Mouse (Mus musculus): ENCODE data around the gene Mep1a. TPM values are rescaled to one million over a fixed set of nuclear protein-coding genes. Genes with fewer than 3 reads are reported as not detected.
"Not testable (repeated sequence)": the region's sequence is repeated elsewhere in the genome, so short reads cannot be mapped to it uniquely, and the experiment has no call there.

The Mep1a gene
- polyA plus RNA-seq (2015; fragmentation: Nextera tagmentation; extraction: Ambion mirVana) = 0.03 and 0.08 TPM in 2 replicates

DNA sequence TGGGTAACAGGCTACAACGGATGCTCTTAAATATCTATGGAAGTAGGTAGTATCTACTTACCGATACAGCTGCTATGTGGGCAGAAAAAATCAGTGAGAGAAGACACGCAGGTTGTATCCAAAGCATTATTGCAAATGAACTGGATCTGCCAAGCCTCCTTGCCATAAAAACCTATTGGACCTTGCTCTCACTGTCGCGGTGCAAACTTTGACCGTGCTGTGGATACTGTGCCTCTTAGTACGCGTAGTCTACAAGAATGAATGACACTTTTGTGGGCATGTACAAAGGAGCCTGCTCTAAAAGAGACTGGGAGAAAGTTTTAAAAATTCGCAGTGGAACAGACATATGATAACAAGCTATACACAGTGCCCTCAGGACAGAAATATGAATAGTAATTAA lies at the start of gene Mep1a:
Mep1a (minus strand) TSS at position 221 of the 400 bp plus-strand sequence.
- H3K9ac ChIP-seq = no peak within 1 kb of the TSS
- H3K9me3 ChIP-seq (replicated peaks) = no peaks in the 10 kb centered on the region
- H3K4me3 ChIP-seq (replicated peaks) = no peak within 1 kb of the TSS
- no peaks in the 10 kb centered on the region for H3K27me3 ChIP-seq
- ATAC-seq (ENCODE audit: insufficient read depth) = no peak
- no peaks in the 10 kb centered on the region for H3K36me3 ChIP-seq (replicated peaks)
- 79% methylated on average over 9 of the region's 9 CpGs for WGBS (ENCODE audit: insufficient replicate concordance)
- H3K4me2 ChIP-seq = no peak within 1 kb of the TSS
- H3K27ac ChIP-seq (replicated peaks) = no peak within 1 kb of the TSS
- H3K4me1 ChIP-seq (replicated peaks) = no peaks in the 10 kb centered on the region

GRCm38 (mm10) chr17:43551122-43551630 lies 48.6 kb upstream of the Mep1a start:
- Histone ChIP-seq H3K36me3 (replicated peaks) (no peaks in the 10 kb centered on the region), H3K9me3 (replicated peaks) (no peaks in the 10 kb centered on the region), H3K4me1 (replicated peaks) (no peaks in the 10 kb centered on the region), H3K4me3 (replicated peaks) (no peak overlapping the region), H3K4me2 (no peak overlapping the region), H3K27me3 (no peaks in the 10 kb centered on the region), H3K9ac (no peak overlapping the region), H3K27ac (replicated peaks) (no peak overlapping the region)
- ATAC-seq (ENCODE audit: insufficient read depth) = no peak
- 59% methylated on average over 3 of the region's 3 CpGs for WGBS (ENCODE audit: insufficient replicate concordance)

- 38% methylated on average over 4 of the region's 4 CpGs for WGBS (ENCODE audit: insufficient replicate concordance)
- Histone ChIP-seq H3K4me2 (no peak overlapping the region), H3K27me3 (no peaks in the 10 kb centered on the region), H3K4me1 (replicated peaks) (no peaks in the 10 kb centered on the region), H3K9ac (no peak overlapping the region), H3K27ac (replicated peaks) (no peak overlapping the region), H3K9me3 (replicated peaks) (no peaks in the 10 kb centered on the region), H3K36me3 (replicated peaks) (no peaks in the 10 kb centered on the region), H3K4me3 (replicated peaks) (no peak overlapping the region)
- ATAC-seq (ENCODE audit: insufficient read depth) = no peak
These were observed 41.4 kb upstream of the Mep1a start for GRCm38 (mm10) chr17:43544040-43544439.

GRCm38 (mm10) chr17:43543539-43543938 lies 40.9 kb upstream of the Mep1a start, which contains the start of gene Ankrd66:
Gene Ankrd66, minus strand, starts transcription at chr17:43543639.
- H3K9me3 ChIP-seq (replicated peaks) = no peaks in the 10 kb centered on the region
- H3K36me3 ChIP-seq (replicated peaks) = no peaks in the 10 kb centered on the region
- H3K27ac ChIP-seq (replicated peaks) = no peak within 1 kb of the TSS
- H3K4me3 ChIP-seq (replicated peaks) = no peak within 1 kb of the TSS
- 58% methylated on average over 1 of the region's 1 CpGs for WGBS (ENCODE audit: insufficient replicate concordance)
- no peak within 1 kb of the TSS for H3K9ac ChIP-seq
- no peaks in the 10 kb centered on the region for H3K27me3 ChIP-seq
- no peak for ATAC-seq (ENCODE audit: insufficient read depth)
- H3K4me2 ChIP-seq = no peak within 1 kb of the TSS
- H3K4me1 ChIP-seq (replicated peaks) = no peaks in the 10 kb centered on the region

DNA sequence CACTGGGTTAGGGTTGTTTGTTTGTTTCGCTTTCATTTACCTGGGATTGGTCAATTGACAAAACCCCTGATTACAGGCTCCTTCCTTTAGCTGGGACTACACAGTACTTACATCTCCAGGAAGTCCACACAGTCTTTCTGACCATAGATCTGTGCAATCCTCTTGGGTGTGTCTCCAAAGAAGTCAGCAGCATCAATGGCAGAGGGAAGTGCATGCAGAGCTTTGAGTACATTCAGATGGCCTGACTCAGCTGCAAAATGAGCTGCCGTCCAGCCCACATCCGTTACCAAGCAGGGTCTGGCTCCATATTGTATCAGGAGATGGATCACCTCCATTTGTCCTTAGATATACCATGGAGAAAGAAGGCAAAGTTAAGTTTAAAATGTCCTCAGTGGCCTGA lies 36.2 kb upstream of the Mep1a start:
- Histone ChIP-seq H3K4me1 (replicated peaks) (no peaks in the 10 kb centered on the region), H3K27ac (replicated peaks) (no peak overlapping the region), H3K4me3 (replicated peaks) (no peak overlapping the region), H3K9ac (no peak overlapping the region), H3K4me2 (no peak overlapping the region), H3K27me3 (no peaks in the 10 kb centered on the region), H3K36me3 (replicated peaks) (no peaks in the 10 kb centered on the region), H3K9me3 (replicated peaks) (no peaks in the 10 kb centered on the region)
- WGBS (ENCODE audit: insufficient replicate concordance) = 61% methylated on average over 3 of the region's 3 CpGs
- no peak for ATAC-seq (ENCODE audit: insufficient read depth)

- H3K9me3 ChIP-seq (replicated peaks); H3K4me1 ChIP-seq (replicated peaks); H3K4me3 ChIP-seq (replicated peaks); ATAC-seq (ENCODE audit: insufficient read depth); H3K27me3 ChIP-seq; H3K4me2 ChIP-seq; H3K36me3 ChIP-seq (replicated peaks); H3K27ac ChIP-seq (replicated peaks); H3K9ac ChIP-seq: not testable (repeated sequence)
- 61% methylated on average over 6 of the region's 6 CpGs for WGBS (ENCODE audit: insufficient replicate concordance)
These were observed 34.2 kb upstream of the Mep1a start for GRCm38 (mm10) chr17:43536841-43537240.

GRCm38 (mm10) chr17:43534362-43535222 lies 32.0 kb upstream of the Mep1a start:
- Histone ChIP-seq H3K9ac (no peak overlapping the region), H3K36me3 (replicated peaks) (no peaks in the 10 kb centered on the region), H3K4me1 (replicated peaks) (no peaks in the 10 kb centered on the region), H3K27me3 (no peaks in the 10 kb centered on the region), H3K27ac (replicated peaks) (no peak overlapping the region), H3K9me3 (replicated peaks) (no peaks in the 10 kb centered on the region), H3K4me3 (replicated peaks) (peak overlapping the region; percentile 15; the same call in 1 of the 2 replicates), H3K4me2 (peak overlapping the region; percentile 50)
- ATAC-seq (ENCODE audit: insufficient read depth) = peak; percentile 47; the same call in 1 of the 2 replicates
- 19% methylated on average over 23 of the region's 23 CpGs for whole genome bisulfite sequencing (ENCODE audit: insufficient replicate concordance)

DNA sequence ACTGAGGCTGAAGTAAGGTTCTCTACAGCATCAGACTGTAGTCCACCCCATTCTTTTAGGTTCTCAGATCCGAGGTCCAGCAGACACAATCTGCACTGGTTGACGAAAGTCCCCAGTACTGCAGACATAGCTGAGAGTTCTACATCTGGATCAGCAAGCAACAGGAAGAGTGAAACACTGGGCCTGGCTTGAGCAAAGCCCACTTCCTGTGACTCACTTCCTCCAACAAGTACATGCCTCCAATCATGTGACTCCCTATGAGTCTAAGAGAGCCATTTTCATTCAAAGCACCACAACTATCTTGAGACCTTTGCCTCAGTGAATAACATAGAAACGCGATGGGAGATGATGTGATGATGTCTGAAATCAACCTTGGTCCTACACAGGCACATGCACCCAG lies 28.6 kb upstream of the Mep1a start:
- Histone ChIP-seq H3K9ac (no peak overlapping the region), H3K4me1 (replicated peaks) (no peaks in the 10 kb centered on the region), H3K36me3 (replicated peaks) (no peaks in the 10 kb centered on the region), H3K4me2 (no peak overlapping the region), H3K4me3 (replicated peaks) (no peak overlapping the region), H3K9me3 (replicated peaks) (no peaks in the 10 kb centered on the region), H3K27me3 (no peaks in the 10 kb centered on the region), H3K27ac (replicated peaks) (no peak overlapping the region)
- no peak for ATAC-seq (ENCODE audit: insufficient read depth)
- 64% methylated on average over 4 of the region's 4 CpGs for WGBS (ENCODE audit: insufficient replicate concordance)

DNA sequence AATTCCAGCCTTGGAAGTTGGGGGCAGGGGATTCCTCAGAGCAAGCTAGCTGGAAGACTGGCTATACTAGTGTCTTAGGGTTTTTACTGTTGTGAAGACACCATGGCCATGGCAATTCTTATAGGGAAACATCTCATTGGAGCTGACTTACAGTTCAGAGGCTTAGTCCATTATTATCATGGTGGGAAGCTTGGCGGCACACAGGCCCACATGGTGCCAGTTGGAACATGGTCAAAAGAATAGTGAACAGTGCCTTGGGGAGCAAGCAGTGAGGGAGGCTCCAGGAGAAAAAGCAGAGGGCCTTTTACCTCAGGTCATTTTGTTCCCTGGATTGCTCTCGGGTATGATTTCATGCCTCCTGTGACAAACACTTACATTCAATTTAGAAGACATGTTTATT lies 27.9 kb upstream of the Mep1a start:
- no peak overlapping the region for H3K4me3 ChIP-seq (replicated peaks)
- H3K4me2 ChIP-seq = no peak overlapping the region
- H3K36me3 ChIP-seq (replicated peaks) = no peaks in the 10 kb centered on the region
- H3K27me3 ChIP-seq = no peaks in the 10 kb centered on the region
- no peaks in the 10 kb centered on the region for H3K9me3 ChIP-seq (replicated peaks)
- no peak overlapping the region for H3K9ac ChIP-seq
- no peak overlapping the region for H3K27ac ChIP-seq (replicated peaks)
- no peaks in the 10 kb centered on the region for H3K4me1 ChIP-seq (replicated peaks)
- ATAC-seq (ENCODE audit: insufficient read depth) = no peak
- 61% methylated on average over 2 of the region's 2 CpGs for WGBS (ENCODE audit: insufficient replicate concordance)

DNA sequence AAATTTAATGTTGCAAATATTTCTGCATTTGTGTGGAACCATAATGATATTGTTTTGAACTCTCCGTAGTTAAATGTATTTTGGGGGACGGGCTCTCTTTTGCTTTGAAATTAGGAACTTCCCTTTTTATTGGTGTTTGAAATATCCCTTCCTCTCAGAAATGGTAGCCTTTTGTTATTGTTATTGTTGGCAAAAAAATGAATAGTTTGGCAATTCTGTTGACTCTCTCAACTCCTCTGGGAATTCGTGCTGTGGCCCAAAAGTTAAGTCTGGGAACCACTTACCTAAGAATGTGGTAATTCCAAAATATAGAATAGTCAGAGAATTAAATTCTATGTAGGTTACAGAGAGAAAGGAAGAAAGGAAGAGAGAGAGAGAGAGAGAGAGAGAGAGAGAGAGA lies 17.6 kb upstream of the Mep1a start:
- no peak for ATAC-seq (ENCODE audit: insufficient read depth)
- Histone ChIP-seq H3K4me3 (replicated peaks) (no peak overlapping the region), H3K9ac (no peak overlapping the region), H3K4me1 (replicated peaks) (no peaks in the 10 kb centered on the region), H3K9me3 (replicated peaks) (no peaks in the 10 kb centered on the region), H3K4me2 (no peak overlapping the region), H3K36me3 (replicated peaks) (no peaks in the 10 kb centered on the region), H3K27me3 (no peaks in the 10 kb centered on the region), H3K27ac (replicated peaks) (no peak overlapping the region)
- 49% methylated on average over 3 of the region's 3 CpGs for WGBS (ENCODE audit: insufficient replicate concordance)

- H3K4me1 ChIP-seq (replicated peaks) = no peaks in the 10 kb centered on the region
- no peak overlapping the region for H3K9ac ChIP-seq
- no peaks in the 10 kb centered on the region for H3K36me3 ChIP-seq (replicated peaks)
- no peak overlapping the region for H3K4me2 ChIP-seq
- ATAC-seq (ENCODE audit: insufficient read depth) = no peak
- no peaks in the 10 kb centered on the region for H3K9me3 ChIP-seq (replicated peaks)
- H3K27me3 ChIP-seq = no peaks in the 10 kb centered on the region
- no peak overlapping the region for H3K27ac ChIP-seq (replicated peaks)
- WGBS (ENCODE audit: insufficient replicate concordance) = 20% methylated on average over 18 of the region's 18 CpGs
- H3K4me3 ChIP-seq (replicated peaks) = no peak overlapping the region
These were observed 16.2 kb upstream of the Mep1a start for GRCm38 (mm10) chr17:43518644-43519409.
